Mouse (Mus musculus) MEL (cell line): Measurements from ENCODE around the gene Emc8.

ENCODE experiments used
- CTCF ChIP-seq, 3 experiments: IDR thresholded peaks in 2 of 3; conservative IDR thresholded peaks in 1 of 3; 2 replicates each; pipeline ENCODE4 v1.5.1; 2011 to 2012; ENCODE audit warnings: low read length in 3 of 3, low read depth in 2 of 3, mild to moderate bottlenecking in 2 of 3, improper control_type of control experiment in 1 of 3, inconsistent platforms in 1 of 3, mixed read lengths in 1 of 3, moderate library complexity in 1 of 3; ENCODE audit not compliant: control insufficient read depth in 1 of 3, insufficient read depth in 1 of 3, poor library complexity in 1 of 3, severe bottlenecking in 1 of 3
- E2F4 ChIP-seq: IDR thresholded peaks from 2 replicates; pipeline ENCODE4 v1.6.1; 2011; ENCODE audit warnings: low read depth, low read length, improper control_type of control experiment, borderline replicate concordance
- NELFE ChIP-seq: IDR thresholded peaks from 2 replicates; pipeline ENCODE4 v1.6.1; 2011; ENCODE audit warnings: low read depth, low read length, improper control_type of control experiment

- TF ChIP-seq NELFE (no peak), CTCF (IDR thresholded peaks at IDR 0.05 in 2 of 3, conservative IDR thresholded peaks at IDR 0.05 in 1 of 3; ENCODE audit: control insufficient read depth in 1 of 3, insufficient read depth in 1 of 3, low read depth in 2 of 3, low read length in 3 of 3, poor library complexity in 1 of 3, severe bottlenecking in 1 of 3) (no peak), E2F4 (no peak)
Measured at GRCm38 (mm10) chr8:120656322-120657052, 11.9 kb downstream of the Emc8 start.
